Mouse (Mus musculus) kidney, postnatal 0 days (tissue): ENCODE measurements at regions not wholly inside any gene's neighbourhood (a gene's known extent, or its start where the extent isn't known, plus 50 kb on each side); places are given as distances from the start of the nearest gene placed in this dataset.

Experiments used
- ATAC-seq: fragments of 200-750 bp; cut with Nextera tagmentation; replicated peaks from 2 replicates; pipeline ENCODE4 v1.8.0; 2017; ENCODE audit warnings: low read depth, moderate number of reproducible peaks, moderate TSS enrichment, moderate library complexity; ENCODE audit not compliant: low FRiP score
- DNase-seq: peaks from one replicate; pipeline ENCODE4 v3.0.0-alpha.2; 2016; ENCODE audit warnings: low spot score
- H3K27ac ChIP-seq: fragments of 300-500 bp; sonication (generic); 2 replicates; pipeline ENCODE4 v1.5.1; 2014; ENCODE audit warnings: mild to moderate bottlenecking
- H3K27me3 ChIP-seq: fragments of 300-500 bp; sonication (generic); 2 replicates; pipeline ENCODE4 v1.6.1; 2014; ENCODE audit warnings: low read length, mixed read lengths; ENCODE audit not compliant: insufficient read depth
- H3K36me3 ChIP-seq: fragments of 300-500 bp; sonication (generic); 2 replicates; pipeline ENCODE4 v1.6.1; 2014; ENCODE audit warnings: low read length, mixed read lengths; ENCODE audit not compliant: insufficient read depth
- H3K4me1 ChIP-seq: fragments of 300-500 bp; sonication (generic); replicated peaks from 2 replicates; pipeline ENCODE4 v1.6.1; 2014; ENCODE audit warnings: antibody characterized with exemption, low read length, mixed read lengths; ENCODE audit not compliant: insufficient read depth
- H3K4me2 ChIP-seq: fragments of 300-500 bp; sonication (generic); 2 replicates; pipeline ENCODE4 v1.6.1; 2014; ENCODE audit warnings: mild to moderate bottlenecking, low read length, moderate library complexity, mixed read lengths
- H3K4me3 ChIP-seq: fragments of 300-500 bp; sonication (generic); replicated peaks from 2 replicates; pipeline ENCODE4 v1.5.1; 2014; ENCODE audit warnings: low read depth, low read length
- H3K9ac ChIP-seq: fragments of 300-500 bp; sonication (generic); 2 replicates; pipeline ENCODE4 v1.6.1; 2014; ENCODE audit warnings: low read depth, low read length
- H3K9me3 ChIP-seq: fragments of 300-500 bp; sonication (generic); replicated peaks from 2 replicates; pipeline ENCODE4 v1.6.1; 2016; ENCODE audit warnings: low read length, inconsistent platforms, mixed read lengths
- CTCF ChIP-seq: IDR thresholded peaks from 2 replicates; pipeline ENCODE4 v1.5.1; 2016; ENCODE audit warnings: antibody characterized with exemption, low read depth, mild to moderate bottlenecking, moderate library complexity
- WGBS: fragments of 180-500 bp; shearing (Covaris S2); extraction: QIAGEN DNeasy Blood & Tissue Kit; methylation state at CpG from one replicate; pipeline ENCODE4 v1.1.7; 2014; 5-methylcytosine and 5-hydroxymethylcytosine counted together

- Histone ChIP-seq H3K4me2 (no peak overlapping the region), H3K27ac (no peak overlapping the region), H3K36me3 (no peaks in the 10 kb centered on the region), H3K9ac (no peak overlapping the region), H3K27me3 (no peaks in the 10 kb centered on the region), H3K9me3 (no peaks in the 10 kb centered on the region), H3K4me3 (no peak overlapping the region), H3K4me1 (no peaks in the 10 kb centered on the region)
- WGBS = 85% methylated on average over 14 of the region's 14 CpGs
- TF ChIP-seq CTCF = no peak
- no peak for ATAC-seq
- DNase-seq = no peak
Observed at GRCm38 (mm10) chr10:111767813-111768455, 204.5 kb upstream of the Krr1 start.

GRCm38 (mm10) chr10:111769486-111770002 lies 202.9 kb upstream of the Krr1 start:
- no peak overlapping the region for H3K27ac ChIP-seq
- no peak overlapping the region for H3K4me2 ChIP-seq
- no peaks in the 10 kb centered on the region for H3K36me3 ChIP-seq
- no peaks in the 10 kb centered on the region for H3K27me3 ChIP-seq
- no peak for TF ChIP-seq CTCF
- no peak overlapping the region for H3K9ac ChIP-seq
- peak; percentile 54 for DNase-seq
- H3K4me3 ChIP-seq = no peak overlapping the region
- no peaks in the 10 kb centered on the region for H3K4me1 ChIP-seq
- WGBS = 57% methylated on average over 9 of the region's 9 CpGs
- no peaks in the 10 kb centered on the region for H3K9me3 ChIP-seq
- no peak for ATAC-seq

GRCm38 (mm10) chr10:111770027-111770426 lies 202.4 kb upstream of the Krr1 start:
- Histone ChIP-seq H3K9me3 (no peaks in the 10 kb centered on the region), H3K4me3 (no peak overlapping the region), H3K4me1 (no peaks in the 10 kb centered on the region), H3K27me3 (no peaks in the 10 kb centered on the region), H3K4me2 (no peak overlapping the region), H3K9ac (no peak overlapping the region), H3K27ac (no peak overlapping the region), H3K36me3 (no peaks in the 10 kb centered on the region)
- ATAC-seq = no peak
- DNase-seq = peak; percentile 23
- no peak for TF ChIP-seq CTCF
- 53% methylated on average over 2 of the region's 2 CpGs for WGBS

GRCm38 (mm10) chr10:111771010-111771409 lies 201.5 kb upstream of the Krr1 start:
- ATAC-seq = no peak
- H3K4me1 ChIP-seq = no peaks in the 10 kb centered on the region

GRCm38 (mm10) chr10:111777559-111777958 lies 194.9 kb upstream of the Krr1 start:
- no peak for DNase-seq
- H3K36me3 ChIP-seq = no peaks in the 10 kb centered on the region
- no peak overlapping the region for H3K9ac ChIP-seq
- no peak for ATAC-seq
- no peak for TF ChIP-seq CTCF
- no peaks in the 10 kb centered on the region for H3K27me3 ChIP-seq
- H3K4me1 ChIP-seq = no peaks in the 10 kb centered on the region
- H3K27ac ChIP-seq = no peak overlapping the region
- no peak overlapping the region for H3K4me3 ChIP-seq
- no peak overlapping the region for H3K4me2 ChIP-seq
- H3K9me3 ChIP-seq = no peaks in the 10 kb centered on the region

More at GRCm38 (mm10) chr10:111771010-111771409, 201.5 kb upstream of the Krr1 start:
- no peaks in the 10 kb centered on the region for H3K9me3 ChIP-seq
- TF ChIP-seq CTCF = no peak
- DNase-seq = peak; percentile 8
- no peak overlapping the region for H3K27ac ChIP-seq
- 28% methylated on average over 4 of the region's 4 CpGs for WGBS
- no peaks in the 10 kb centered on the region for H3K36me3 ChIP-seq
- H3K4me2 ChIP-seq = no peak overlapping the region
- no peak overlapping the region for H3K4me3 ChIP-seq
- no peaks in the 10 kb centered on the region for H3K27me3 ChIP-seq
- no peak overlapping the region for H3K9ac ChIP-seq

GRCm38 (mm10) chr10:111778111-111778510 lies 194.4 kb upstream of the Krr1 start:
- WGBS = 84% methylated on average over 5 of the region's 5 CpGs
- ATAC-seq (no peak), DNase-seq (no peak)
- Histone ChIP-seq H3K36me3 (no peaks in the 10 kb centered on the region), H3K27me3 (no peaks in the 10 kb centered on the region), H3K9ac (no peak overlapping the region), H3K9me3 (no peaks in the 10 kb centered on the region), H3K4me1 (no peaks in the 10 kb centered on the region), H3K27ac (no peak overlapping the region), H3K4me2 (no peak overlapping the region), H3K4me3 (no peak overlapping the region)
- no peak for TF ChIP-seq CTCF

GRCm38 (mm10) chr10:111779956-111780355 lies 192.5 kb upstream of the Krr1 start:
- Histone ChIP-seq H3K9me3 (no peaks in the 10 kb centered on the region), H3K4me3 (no peak overlapping the region), H3K9ac (no peak overlapping the region), H3K27me3 (no peaks in the 10 kb centered on the region), H3K27ac (no peak overlapping the region), H3K36me3 (no peaks in the 10 kb centered on the region), H3K4me1 (no peaks in the 10 kb centered on the region), H3K4me2 (no peak overlapping the region)
- 90% methylated on average over 7 of the region's 7 CpGs for WGBS
- TF ChIP-seq CTCF = no peak
- DNase-seq (no peak), ATAC-seq (no peak)
